Mouse (Mus musculus) testis, postnatal 10 days (tissue): ENCODE data around the gene Tent4b.
"Not testable (repeated sequence)": the region's sequence is repeated elsewhere in the genome, so short reads cannot be mapped to it uniquely, and the experiment has no call there.

ENCODE experiments used
- DNase-seq: peaks from one replicate; pipeline ENCODE4 v3.0.0; 2021; ENCODE audit warnings: low spot score

The Tent4b gene

DNA sequence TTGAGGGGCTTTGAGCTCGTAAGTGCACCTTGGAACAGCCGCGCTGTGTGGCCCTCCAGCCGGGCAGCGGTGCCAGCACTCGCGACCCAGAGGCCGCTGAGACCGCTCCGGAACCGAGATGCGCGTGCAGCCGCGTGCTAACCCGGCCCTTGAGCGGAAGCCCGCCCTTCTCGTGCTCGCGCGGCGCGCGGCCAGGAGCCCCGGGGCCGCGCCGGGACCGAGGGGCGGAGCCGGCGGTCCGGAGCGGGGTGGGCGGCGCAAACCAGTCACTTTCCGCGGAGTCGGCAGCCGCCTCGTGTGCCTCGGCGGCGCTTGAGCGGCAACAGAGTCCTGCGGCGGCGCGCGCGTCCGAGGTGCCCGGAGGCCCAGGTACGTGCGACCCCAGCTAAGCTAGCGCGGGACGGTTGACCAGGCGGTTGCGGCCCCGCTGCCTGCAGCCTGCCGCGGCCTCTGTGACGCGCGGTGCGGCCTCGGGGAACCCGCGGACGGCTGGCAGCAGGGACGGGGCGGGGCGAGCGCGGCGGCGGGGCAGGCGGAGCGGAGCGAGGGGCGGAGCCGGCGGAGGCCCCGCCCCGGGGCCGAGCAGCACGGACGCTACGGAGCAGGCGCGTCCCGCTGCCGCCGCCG is at the start of gene Tent4b:
TSS of gene Tent4b (plus strand) at position 269 of the 627 bp plus-strand sequence.
- DNase-seq: peak; percentile 97

DNA sequence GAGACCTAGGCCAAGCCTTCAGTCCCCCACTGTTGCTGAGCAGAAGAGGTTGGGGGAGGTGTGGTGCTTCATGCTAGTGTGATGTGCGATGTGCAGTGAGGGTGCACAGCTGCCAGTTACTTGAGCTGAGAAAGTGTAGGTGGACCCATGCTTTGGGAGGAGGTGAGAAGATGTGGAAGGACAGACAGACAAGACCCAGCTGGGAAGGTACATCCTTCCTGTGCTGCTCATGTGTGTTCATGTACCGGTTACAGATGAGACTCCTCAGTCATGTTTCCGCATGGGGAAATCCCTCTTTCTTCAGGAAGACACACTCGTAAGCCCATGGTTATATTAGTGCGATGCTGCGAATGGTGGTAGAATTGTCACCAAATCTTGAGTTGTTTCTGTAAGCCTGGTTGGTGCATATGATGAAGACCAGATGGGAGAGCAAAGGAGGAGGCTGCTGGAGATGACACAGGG is 48.1 kb upstream of the Tent4b start:
- DNase-seq: no peak

DNA sequence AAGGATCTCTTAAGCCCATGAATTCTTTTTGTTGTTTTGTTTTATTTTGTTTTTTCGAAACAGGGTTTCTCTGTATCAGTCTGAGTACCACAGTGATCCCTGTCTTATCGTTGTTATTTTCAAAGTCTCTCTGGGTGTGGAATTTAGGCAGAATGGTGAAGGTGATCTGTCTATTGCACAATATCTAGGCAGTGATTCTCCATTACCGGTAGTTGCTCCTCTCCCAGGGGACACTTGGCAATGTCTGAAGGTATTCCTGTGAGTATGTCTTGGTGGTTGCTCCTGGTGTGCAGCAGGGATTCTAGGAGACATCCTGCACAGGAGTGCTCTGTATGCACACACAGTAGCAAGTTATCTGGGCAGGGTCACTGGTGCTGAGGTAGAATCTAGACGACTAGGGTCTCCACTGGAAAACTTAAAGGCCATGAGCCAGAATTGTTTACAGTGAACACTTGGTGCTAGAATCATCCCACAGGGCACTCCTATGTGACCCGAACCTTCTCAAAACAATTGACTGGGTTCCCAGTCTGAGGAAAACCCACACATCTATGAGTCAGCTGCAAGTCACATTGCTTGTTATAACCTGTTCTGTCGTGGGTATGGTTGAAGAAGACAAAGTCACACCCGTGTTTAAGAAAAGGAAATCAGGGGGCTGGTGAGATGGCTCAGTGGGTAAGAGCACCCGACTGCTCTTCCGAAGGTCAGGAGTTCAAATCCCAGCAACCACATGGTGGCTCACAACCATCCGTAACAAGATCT is 38.6 kb upstream of the Tent4b start:
- no peak for DNase-seq

DNA sequence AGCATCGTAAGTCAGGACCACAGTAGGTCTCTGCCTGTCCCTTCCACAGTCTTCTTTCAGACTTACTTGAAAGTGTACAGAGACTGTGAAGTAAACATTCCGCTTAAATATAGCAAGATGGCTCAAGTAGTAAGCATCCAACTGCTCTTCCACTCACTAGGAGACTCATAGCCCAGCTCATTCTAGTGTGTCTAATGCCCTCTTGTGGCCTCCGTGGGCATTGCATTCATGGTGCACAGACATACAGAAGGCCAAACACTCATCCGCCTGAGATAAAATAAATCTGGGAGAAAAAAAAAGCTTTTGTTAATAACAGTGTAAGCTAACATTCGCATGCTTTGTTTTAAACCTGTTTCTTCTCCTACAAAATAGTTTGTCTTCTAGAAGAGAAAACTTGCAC is 37.6 kb upstream of the Tent4b start:
- peak; percentile 82 for DNase-seq

DNA sequence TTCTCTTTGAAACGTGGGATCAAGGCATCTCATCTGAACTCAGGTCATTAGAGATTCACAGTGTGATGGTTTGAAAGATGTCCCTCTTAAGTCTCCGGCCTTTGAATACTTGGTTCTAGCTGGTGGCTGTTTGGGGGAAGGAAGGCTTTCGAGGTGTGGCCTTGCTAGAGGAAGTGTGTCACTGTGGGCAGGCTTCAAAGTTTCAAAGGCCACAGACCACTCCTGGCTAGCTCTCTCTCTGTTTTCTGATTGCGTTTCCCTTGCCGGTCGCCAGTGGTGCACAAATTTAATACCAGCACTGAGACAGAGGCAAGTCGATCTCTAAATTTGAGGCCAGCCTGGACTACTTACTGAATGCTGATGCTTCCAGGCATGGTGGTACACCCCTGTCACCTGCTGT is 23.7 kb upstream of the Tent4b start:
- no peak for DNase-seq

DNA sequence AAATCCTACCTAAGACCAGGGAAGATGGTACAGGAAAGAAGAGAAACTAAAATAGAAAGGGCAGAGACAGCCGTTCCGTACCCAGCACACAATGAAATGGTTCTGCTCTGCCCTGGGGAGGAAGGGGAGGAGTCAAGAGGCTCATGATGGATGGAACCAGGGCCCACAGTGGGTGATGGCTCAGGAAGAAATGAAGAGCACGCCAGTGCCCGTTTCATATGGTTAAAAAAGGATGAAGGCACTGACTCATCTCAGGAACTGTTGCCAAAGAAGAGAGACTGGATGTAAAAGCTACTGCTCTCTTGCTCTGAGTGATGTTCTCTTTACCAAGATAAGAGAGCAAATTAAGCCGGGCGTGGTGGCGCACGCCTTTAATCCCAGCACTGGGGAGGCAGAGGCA is 21.7 kb upstream of the Tent4b start:
- DNase-seq: no peak

DNA sequence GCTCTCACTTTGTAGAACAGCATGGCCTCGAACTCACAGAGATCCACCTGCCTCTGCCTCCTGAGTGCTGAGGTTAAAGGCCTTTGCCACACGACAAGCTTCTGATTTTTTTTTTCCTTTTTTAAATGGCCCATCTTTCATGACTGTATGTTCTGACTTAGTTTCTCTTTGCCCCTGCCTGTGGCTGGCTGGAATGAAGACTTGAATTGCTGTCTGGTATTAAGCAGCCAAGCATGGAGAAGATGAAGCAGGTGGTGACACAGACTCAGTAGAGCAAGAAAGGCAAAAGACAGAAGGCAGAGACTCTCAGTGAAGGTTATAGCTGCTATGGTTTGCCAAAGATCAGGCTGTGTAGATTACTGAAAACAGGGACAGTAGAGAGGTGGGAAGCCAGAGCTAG is 15.9 kb upstream of the Tent4b start:
- no peak for DNase-seq

DNA sequence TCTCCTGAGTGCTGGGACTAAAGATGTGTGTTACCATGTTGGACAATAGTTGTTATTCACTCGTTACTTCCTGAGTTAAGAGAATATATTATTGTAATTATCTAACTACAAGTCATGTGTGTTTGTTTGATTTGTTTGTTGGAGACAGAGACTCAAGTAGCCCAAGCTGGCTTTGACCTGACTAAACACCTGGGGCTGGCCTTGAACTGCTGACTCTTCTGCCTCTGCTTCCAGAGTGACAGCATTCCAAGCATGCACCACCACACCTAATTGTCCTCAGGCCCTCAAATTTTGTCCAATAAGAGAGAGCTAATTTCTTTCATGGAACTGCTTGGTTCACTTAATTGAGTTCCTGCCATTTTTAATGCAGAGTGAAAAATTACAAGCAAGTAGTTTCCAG is 14.1 kb upstream of the Tent4b start:
- DNase-seq: no peak

DNA sequence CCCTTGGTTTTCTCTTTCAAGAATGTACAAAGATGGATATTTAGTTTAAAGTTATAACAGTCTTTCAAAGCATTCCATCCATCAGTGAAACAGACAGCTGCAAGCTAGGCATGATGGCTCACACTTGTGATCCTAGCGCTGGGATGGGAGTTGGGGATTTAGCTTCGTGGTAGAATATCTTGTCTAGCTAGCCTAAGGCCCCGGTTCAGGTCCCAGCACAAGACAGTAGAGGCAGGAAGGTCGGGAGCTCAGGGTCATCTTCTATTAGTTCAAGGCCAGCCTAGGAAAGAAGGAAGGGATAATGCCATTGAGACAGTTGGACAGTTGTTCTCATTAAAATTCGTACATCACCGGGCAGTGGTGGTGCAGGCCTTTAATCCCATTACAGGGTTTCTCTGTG is 13.3 kb upstream of the Tent4b start:
- DNase-seq: no peak

DNA sequence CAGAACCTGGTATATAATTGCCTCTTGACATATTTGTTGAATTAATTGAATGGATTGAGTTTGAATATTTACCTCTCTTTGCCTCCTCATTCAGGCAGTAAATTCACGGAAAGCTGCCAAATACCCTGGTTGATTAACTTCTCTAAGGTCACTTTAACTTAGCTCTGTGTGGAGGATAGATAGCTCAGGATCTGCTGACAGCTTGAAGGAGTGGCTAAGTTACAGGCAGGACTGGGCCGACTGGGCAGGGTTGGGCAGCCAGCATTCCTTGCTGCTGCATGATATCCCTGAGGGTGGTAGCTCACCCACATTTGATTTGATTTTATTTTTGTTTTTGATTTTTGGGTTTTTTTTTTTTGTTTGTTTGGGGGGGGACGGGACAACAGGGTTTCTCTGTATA is 1.7 kb upstream of the Tent4b start:
- DNase-seq: no peak

DNA sequence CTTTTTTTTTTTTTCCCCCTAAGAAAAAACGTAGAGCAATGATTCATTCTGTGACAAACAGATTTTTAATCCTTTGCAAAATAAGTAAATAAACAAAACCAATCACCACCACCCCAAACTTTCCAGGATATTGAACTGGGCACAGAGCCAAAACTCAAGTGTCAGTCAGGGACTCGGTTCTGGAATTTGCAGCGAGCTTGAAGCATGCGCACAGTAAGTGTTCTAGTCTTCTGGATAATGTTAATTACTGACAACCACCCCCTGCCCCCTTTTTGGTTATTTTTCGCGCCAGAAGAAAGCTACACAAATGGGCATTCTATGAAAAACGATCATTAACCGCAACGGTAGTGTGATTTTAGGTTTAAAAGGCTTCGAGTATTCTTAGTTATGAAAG is 465 bp upstream of the Tent4b start:
- DNase-seq: peak; percentile 51

DNA sequence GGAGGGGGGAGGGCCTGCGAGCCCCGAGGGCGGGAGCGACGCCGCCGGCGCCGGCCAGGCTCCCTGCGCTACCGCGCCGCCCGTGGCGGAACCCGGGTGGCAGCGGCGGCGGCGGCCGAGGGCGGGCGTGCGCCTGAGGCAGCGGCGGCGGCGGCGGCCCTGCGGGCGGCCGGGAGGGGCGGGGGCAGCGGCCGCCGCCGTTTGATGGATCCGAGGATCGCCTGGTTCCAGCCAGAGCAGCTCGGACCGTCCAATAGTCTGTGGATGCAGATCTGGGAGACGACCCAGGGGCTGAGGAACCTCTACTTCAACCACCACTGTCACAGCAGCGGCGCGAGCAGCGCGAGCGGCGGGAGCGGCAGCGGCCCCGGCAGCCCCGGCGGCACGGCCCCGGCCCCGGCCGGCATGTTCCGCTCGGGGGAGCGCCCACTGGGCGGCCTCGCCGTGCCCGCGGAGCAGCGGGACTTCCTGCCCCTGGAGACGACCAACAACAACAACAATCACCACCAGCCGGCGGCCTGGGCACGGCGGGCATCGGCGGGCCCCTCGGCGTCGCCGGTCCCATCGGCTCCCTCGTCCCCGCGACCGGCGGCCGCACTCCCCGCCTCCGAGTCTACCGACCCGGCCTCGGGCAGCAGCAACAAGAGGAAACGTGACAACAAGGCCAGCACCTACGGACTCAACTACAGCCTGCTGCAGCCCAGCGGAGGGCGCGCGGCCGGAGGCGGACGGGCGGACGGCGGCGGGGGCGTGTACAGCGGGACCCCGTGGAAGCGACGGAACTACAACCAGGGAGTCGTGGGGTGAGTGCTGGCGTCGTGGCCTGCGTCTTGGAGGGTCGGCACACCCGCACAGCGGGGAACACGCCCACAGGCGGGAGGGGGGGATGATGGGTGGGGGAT is 938 bp downstream of the Tent4b start:
- DNase-seq: peak; percentile 59

DNA sequence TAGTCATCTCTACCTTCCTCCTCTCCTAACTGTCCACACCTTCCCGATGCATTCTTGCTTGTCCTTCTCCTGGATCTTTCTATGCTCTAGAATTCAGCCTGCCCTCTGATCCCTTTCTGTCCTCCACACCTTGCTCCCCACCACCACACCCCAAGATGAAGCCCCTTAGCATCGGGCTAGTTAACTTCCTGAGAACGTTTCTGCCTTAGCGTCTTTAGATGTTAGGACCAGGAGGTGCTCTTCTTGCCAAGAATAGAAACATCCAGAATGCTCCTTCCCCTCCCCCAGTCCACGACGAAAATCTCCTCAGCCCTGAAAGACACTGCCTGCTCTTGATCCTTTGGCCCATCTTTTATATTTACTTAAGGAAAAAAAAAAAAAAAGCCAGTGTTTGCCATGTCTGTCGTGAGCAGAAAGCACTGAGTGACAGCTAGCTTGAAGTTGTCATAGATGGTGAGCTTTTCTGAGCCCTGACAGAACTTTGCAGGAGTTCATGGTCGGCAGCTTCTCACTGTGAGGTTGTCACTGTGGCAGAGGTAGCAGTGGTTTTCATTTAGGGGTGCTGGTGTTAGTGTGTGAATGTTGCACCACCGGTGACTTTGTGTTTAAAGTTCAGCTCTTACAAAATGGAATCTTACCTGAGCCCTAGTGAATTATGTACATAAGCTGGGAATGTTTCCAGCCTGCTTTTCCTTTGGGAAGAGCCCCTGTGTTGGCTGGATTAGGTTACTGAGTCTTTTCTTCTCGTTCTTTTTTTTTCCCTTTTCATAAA is 1.9 kb downstream of the Tent4b start:
- no peak for DNase-seq

DNA sequence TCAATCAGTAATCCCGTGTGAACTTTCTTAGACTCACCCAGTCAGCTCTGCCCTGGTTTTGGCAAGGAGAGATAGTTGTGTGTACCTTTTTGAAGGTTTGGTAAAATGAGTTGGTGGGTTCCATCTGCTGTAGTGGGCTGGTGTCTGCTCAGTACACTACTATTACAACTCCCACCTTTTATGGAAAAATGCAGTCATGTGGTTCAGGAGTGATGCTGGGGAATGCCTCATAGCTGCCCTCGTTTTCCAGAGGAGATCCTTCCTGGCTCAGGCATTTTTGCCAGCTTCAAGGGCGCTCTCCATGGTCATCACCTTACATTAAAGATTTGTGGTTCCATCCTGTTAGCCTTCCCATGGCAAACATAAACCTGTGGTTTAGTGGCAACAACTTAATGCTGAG is 2.6 kb downstream of the Tent4b start:
- no peak for DNase-seq

DNA sequence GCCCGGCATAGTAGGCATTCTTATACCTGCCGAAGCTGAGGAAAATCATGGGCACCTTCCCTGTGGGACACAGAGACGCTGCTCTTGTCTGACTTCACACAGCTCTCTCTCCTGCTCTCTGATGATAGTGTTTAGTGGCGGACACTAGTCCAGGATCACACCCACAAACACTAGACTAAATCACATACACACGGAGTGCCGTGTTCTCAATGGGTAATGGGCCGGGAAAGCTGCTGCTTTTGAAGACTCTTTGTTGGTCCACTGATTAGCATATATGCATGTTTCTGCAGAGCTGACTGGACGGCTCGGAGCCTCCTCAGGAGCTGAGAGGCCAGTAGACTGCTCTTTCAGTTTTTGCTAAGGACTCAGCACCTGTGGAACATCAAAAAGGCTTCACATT is 7.0 kb downstream of the Tent4b start:
- no peak for DNase-seq

DNA sequence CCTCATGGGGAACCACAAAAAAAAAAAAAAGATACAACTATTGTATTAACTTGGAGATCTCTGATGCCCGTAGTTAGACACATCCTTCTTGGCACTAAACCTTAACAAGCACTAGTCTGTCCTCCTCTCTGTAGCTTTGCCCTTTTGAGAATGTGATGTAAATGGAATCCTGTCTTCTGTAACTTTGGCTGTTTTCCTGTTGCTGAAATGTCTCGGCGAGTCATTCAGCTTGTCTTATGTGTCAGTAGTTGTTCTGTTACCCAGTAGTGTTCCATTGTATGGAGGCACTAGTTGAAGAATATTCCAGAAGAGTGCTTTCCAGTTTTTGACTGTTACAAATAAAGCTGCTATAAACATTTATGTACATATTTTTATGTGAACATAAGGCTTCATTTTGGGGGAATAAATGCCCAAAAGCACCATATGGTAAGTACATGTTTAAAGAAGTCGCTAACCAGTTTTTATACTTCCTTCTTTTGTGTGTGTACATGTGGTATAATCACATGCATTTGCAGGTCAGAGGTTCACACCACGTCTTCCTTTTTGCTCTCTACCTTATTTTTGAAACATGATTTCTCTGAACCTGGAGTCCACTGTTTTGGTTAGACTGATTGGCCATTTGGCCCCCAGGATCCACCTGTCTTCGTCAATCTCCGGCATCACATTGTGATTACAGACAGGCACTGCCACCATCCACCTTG is 8.3 kb downstream of the Tent4b start:
- no peak for DNase-seq

DNA sequence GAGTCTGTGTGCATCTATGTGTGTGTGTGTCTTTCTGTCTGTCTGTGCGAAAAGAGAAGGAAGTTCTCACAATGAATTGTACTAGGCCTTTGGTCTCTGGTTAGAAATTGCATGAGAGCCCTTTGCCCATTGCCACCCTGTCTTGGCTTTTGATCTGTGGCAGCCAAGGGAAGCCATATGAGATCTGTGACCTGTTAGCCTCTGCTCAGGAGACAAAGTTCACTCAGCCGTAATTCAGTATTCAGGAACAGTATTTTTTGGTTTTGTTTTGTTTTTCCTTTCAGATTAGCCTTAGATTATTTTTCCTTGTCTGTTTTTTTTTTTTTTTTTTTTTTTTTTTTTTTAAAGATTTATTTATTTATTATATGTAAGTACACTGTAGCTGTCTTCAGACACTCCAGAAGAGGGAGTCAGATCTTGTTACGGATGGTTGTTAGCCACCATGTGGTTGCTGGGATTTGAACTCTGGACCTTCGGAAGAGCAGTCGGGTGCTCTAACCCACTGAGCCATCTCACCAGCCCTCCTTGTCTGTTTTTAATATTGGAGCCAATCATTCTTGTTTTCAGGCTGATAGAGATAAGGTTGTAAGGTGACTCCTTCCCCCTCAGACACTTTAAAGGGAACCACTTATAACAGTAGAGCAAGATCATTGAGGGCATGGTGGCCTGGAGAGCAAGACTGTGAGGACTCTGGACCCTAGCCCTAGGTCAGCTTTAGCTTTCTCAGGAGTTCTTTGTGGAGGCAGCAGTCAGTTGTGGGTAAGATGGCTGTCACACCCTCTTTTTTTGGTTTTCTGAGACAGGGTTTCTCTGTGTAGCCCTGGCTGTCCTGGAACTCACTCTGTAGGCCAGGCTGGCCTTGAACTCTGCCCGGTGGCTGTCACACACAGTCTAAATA is 11.2 kb downstream of the Tent4b start:
- not testable (repeated sequence) for DNase-seq

DNA sequence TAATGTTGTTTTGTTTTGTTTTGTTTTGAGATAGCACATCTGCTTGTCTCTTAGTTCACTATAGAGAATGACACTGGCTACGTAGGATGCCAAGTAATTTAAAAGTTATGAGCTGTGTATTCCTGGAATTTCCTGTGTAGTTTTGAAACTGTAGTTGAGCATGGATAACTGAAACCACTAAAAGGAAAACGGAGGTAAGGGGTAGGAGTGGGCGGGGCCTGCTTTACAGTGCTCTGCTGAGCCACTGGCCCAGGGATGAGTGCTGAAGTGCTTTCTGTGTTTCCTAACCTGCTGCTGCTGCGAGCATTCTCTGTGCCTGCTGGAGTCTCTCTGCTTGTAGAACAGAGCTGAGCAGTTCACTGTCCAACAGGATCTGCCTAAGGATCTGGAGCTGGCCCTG is 22.3 kb downstream of the Tent4b start:
- no peak for DNase-seq

DNA sequence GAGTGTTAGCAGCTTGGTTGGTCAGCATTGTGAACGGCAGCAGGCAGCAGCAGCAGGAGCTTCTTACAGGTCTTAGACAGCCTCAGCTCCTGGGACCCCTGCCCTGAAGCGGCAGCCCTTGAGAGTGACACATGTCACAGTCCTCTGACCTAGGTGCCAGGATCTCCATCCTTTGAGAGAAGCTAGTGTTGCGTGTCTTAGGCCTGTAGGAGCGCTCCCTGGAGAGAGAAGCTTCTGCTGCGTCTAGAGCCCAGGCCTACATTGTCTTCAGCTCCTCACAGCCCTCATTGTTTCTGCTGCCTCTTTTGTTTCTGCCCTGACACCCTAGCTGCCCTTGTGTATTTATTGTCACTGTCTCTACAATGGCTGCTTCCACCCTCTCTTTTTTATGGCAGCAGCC is 26.3 kb downstream of the Tent4b start:
- DNase-seq: no peak

DNA sequence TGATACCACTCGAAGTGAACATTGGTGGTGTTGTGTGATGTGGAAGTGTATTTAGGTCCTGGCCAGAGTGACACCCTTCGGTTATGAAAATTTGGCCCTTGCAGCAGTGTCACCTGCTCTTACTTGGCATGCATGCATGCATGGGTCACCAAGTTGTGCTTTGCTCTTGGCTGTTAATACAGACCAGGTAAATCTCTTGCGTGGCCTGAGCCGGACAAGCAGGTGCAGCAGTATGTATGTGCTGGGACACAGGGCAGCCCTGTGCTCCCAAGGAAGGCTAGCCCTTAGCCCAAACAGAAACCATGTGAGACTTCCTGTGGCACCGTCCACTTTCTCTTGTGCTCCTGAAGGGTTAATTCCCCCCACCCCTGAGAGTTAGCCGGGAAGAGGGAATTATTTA is 28.8 kb downstream of the Tent4b start:
- no peak for DNase-seq
